Mouse (Mus musculus) brain, embryonic 14.5 days (tissue): Measurements from ENCODE around the gene Zbtb22. TPM values are rescaled to one million over a fixed set of nuclear protein-coding genes. Genes with fewer than 3 reads are reported as not detected.
"Not testable (repeated sequence)": the region's sequence is repeated elsewhere in the genome, so short reads cannot be mapped to it uniquely, and the experiment has no call there.

Experiments used
- DNase-seq: peaks from one replicate; pipeline ENCODE4 v3.0.0-alpha.2; 2011; ENCODE audit warnings: low read depth
- CTCF ChIP-seq: fragments of 200-500 bp; IDR thresholded peaks from 2 replicates; pipeline ENCODE4 v1.5.1; 2012; ENCODE audit warnings: inconsistent platforms, mild to moderate bottlenecking, moderate library complexity, borderline replicate concordance; ENCODE audit not compliant: insufficient read depth, insufficient read length; ENCODE audit errors: extremely low read depth
- POLR2A ChIP-seq: fragments of 200-500 bp; IDR thresholded peaks from 2 replicates; pipeline ENCODE4 v1.6.1; 2012; ENCODE audit warnings: mild to moderate bottlenecking, inconsistent platforms, borderline replicate concordance; ENCODE audit not compliant: poor library complexity, insufficient read depth, insufficient read length, severe bottlenecking; ENCODE audit errors: extremely low read depth
- polyA plus RNA-seq: library from polyadenylated mRNA; depleted of rRNA; stranded (reverse); fragments of >200 nt; gene quantifications from 2 replicates; pipeline ENCODE4 v1.2.3, GENCODE M21; 2012

The Zbtb22 gene
- polyA plus RNA-seq, 1 experiment = 35.8 TPM

DNA sequence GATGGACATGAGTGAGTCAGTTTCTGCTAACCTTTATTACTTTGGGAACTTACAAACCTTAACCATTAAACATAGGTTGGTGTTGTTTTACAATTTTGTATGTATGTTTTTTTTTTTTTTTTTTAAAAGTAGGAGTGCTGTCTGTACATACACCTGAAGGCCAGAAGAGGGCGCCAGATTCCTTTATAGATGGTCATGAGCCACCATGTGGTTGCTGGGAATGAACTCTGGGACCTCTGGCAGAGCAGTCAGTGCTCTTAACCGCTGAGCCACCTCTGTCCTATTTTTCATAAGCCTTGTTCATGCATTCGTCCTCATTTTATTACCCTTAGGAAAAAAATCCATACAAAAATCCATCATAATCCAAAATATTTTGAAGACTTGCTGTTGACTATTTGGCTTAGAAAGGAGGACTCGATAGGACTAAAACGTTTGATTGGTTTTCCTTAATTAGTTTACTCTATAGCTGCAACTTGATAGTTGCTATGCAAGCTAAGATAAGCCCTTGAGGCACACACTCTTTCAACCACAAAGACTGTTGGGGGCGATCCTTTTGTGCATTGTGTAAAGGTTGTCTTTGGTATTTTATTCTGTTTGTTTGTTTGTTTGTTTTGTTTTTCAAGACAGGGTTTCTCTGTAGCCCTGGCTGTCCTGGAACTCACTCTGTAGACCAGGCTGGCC is 18.4 kb upstream of the Zbtb22 start:
- DNase-seq = peak; percentile 69
- TF ChIP-seq POLR2A = no peak
- TF ChIP-seq CTCF = peak; percentile 54; the same call in 1 of the 2 replicates

DNA sequence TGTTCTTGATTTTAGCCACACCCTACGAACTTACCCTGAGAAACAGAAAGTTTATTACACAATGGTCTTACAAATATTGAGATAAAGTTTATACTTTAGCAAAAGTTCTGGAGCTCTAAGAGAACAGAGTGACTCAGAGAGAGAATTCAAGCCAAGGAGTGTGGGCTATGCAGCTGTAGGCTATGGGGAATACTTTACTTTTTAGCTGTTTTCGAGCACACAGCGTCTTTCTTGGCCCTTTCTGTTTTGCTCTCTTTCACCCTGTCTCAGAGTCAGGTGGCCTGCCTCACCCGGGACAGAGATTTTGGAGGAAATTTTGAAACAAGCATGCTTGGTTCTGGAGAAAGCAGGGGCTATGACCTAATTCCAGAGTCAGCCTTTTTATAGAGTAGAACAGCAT is 17.5 kb upstream of the Zbtb22 start:
- DNase-seq = not testable (repeated sequence)

DNA sequence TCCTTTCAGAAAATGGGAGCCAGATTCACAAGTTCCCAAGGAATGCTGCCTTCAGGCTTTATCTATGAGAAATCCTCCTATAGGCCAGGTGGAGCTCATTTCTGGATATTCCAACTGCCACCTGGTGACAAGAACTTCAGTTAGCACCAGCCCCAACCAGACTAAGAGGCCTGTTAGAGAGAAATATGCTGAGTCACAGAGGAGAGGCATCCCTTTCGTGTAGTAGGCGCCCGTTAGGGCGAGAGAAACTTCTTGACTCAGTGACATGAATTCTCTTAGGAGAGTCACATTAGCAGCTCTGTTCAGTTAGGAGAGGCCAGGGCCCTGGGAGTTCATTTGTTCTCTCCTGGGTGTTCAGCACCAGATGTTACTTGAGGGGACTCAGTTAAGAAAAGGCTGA is 16.1 kb upstream of the Zbtb22 start:
- DNase-seq = no peak
- TF ChIP-seq CTCF = no peak

DNA sequence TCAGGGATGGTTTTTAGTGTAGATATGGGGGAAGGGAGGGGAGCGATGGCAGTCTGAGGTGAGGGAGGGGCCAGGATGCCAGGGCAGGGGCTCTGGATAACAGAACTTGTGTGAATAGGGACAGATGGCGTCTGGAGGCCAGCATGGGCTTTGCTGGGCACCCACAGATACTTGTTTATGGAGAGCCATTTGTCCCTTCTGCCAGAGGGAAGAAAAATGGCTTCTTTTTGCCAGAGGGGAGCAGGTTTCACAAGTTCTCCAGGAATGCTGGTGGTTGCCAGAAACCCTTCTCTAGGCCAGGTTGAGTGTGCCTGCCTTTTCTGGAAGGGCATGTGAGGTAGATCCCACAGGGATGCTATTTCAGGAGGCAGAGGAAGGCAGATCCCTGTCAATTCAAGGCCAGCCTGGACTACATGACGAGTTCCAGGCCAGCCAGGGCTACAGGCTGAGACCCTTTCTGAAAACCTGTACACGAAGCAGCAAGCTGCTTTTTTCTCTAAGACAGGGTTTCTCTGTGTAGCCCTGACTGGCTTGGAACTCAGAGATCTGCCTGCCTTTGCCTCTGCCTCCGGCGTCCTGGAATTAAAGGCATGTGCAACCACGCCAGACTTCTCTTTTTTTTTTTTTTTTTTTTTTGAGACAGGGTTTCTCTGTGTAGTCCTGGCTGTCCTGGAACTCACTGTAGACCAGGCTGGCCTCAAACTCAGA is 15.3 kb upstream of the Zbtb22 start:
- DNase-seq = no peak
- TF ChIP-seq CTCF = no peak
- TF ChIP-seq POLR2A = no peak

DNA sequence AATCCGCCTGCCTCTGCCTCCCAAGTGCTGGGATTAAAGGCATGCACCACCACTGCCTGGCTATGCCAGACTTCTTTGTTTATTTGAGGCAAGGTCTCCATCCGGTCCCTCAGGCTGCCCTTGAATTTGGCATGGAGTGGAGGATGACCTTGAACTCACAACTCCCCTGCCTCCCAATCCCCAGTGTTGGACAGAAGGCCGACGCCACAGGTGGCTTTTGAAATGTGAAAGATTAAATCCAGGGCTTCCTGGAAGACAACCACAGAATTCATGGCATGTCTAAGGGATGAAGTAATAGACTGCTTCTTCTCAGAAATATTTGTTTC is 14.8 kb upstream of the Zbtb22 start:
- TF ChIP-seq POLR2A (no peak), CTCF (no peak)
- DNase-seq = no peak

DNA sequence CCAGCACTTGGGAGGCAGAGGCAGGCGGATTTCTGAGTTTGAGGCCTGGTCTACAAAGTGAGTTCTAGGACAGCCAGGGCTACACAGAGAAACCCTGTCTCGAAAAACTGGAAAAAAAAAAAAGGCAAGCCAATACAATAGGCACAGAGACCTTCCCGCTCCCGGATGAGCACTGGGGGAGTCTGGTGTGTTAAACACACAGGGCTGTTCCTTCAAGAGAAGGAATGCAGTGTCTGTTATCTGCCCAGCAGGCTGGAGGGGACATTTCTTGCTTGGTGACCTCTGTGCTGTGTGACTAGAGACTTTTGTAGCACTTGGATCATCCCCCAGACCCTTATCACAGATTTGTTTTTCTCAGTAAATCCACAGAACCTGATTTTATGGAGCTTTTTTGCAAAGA is 14.1 kb upstream of the Zbtb22 start:
- DNase-seq = no peak
- no peak for TF ChIP-seq CTCF
- TF ChIP-seq POLR2A = no peak

GRCm38 (mm10) chr17:33902079-33902478 is 13.6 kb upstream of the Zbtb22 start:
- DNase-seq = no peak
- TF ChIP-seq POLR2A (no peak), CTCF (no peak)

DNA sequence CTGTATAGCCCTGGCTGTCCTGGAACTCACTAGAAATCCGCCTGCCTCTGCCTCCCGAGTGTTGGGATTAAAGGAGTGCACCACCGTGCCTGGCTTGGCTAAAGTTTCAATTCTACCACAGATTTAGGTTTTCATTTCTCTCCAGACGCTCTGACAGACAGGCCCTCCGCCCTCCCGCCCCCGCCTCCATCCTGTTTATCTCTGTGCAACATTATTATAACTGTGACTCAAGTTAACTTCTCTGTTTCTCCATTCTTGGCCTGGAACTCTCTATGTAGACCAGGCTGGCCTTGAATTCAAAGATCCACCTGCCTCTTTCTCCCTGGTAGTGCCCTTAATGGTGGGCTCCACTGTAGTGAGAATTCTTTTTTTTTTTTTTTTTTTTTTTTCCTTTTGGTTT is 13.2 kb upstream of the Zbtb22 start:
- DNase-seq = no peak

DNA sequence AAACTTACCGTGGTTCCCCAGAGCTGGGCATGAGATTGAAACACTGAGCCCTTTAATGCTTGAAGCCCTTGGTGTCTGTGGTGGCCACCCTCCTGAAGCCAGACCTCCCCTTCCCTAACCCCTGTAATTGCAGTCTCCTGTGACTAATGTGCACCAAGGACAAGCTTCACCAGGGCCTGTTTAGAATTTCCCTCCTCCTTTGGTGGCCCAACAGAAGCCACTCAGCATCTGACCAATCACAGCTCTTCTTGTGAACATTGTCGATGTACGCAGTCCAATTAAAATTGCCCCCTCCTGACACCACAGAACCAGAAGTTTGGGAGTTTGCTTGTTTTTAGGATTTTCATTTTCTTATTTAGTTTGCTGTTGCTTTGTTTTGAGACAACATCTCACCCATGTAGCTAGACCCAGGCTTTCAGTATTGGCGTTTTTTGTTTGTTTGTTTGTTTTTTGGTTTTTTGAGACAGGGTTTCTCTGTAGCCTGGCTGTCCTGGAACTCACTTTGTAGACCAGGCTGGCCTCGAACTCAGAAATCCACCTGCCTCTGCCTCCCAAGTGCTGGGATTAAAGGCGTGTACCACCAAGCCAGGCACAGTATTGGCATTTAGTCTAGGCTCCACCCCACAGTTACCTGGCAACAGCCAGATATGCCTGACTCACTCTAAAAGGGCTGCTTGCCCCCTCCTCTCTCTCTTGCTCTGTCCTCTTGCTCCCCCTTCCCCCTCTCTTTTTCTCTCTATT is 11.6 kb upstream of the Zbtb22 start:
- not testable (repeated sequence) for DNase-seq

More for the DNA sequence above, 13.2 kb upstream of the Zbtb22 start:
- TF ChIP-seq CTCF = no peak
- TF ChIP-seq POLR2A = no peak

- DNase-seq = not testable (repeated sequence)
These were observed 10.9 kb upstream of the Zbtb22 start, which contains the start of gene Platr17 for GRCm38 (mm10) chr17:33904835-33905234. TSS of gene Platr17 (plus strand) at chr17:33905135.

GRCm38 (mm10) chr17:33908331-33909076 is 7.2 kb upstream of the Zbtb22 start:
- TF ChIP-seq POLR2A (no peak), CTCF (no peak)
- DNase-seq = peak; percentile 76

DNA sequence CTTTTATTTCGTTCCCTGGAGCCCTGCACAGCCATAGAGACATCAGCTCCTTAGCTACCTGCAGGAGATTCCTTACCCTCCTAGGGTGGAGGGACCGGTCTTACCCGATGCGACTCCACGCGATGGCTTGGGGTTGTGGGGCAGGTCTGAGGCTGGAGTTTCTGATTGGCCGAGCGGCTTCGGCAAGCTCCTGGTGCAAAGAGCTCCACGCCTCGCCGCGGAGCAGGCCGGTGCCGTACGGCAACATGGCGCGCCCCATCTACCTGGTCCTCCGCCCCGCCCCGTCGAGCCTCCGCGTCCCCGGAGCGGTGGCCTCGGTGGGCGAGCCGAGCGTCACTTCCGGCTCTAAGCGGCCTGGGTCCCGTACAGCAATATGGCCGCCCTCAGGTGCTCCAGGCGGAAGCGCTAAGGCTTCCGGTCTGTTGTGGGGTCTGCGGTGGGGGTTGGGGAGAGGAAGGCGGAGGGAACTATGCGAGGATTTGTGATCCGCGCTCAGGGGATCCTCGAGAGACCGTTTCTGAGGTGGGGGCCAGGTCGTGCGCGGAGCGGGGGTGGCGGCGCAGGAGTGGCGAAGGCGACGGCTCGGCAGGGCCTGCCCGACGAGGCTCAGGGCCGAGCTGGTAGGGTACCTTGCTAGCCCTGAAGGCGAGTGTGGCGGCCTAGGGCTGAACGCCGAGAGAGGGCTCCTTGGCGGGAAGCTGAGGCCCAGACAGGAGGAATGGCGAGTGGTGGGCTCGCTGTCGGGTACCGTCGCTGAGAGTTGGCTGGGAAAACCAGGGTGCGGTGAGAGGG is 6.4 kb upstream of the Zbtb22 start, which contains the start of gene Daxx:
Gene Daxx (plus strand): TSS at position 338 of the 792 bp plus-strand sequence.
- peak; percentile 100 for DNase-seq
- TF ChIP-seq POLR2A (peak; percentile 61; the same call in 1 of the 2 replicates), CTCF (no peak)
